Mouse (Mus musculus): ENCODE results near the gene Grid2. TPM values are rescaled to one million over a fixed set of nuclear protein-coding genes. Genes with fewer than 3 reads are reported as not detected.

Grid2 gene
- polyA plus RNA-seq, 1 experiment from 2014 or later = 0.40 TPM

GRCm38 (mm10) chr6:63963789-63964188, 708.1 kb downstream of the Grid2 start:
- no peaks in the 10 kb centered on the region for H3K9me3 ChIP-seq (ENCODE audit: control insufficient read depth)
- H3K36me3 ChIP-seq (ENCODE audit: control insufficient read depth, insufficient read depth) = no peaks in the 10 kb centered on the region
- no peak overlapping the region for H3K27ac ChIP-seq (ENCODE audit: low read depth, low read length)
- no peaks in the 10 kb centered on the region for H3K27me3 ChIP-seq (replicated peaks; ENCODE audit: control insufficient read depth, insufficient read depth, low read length)
- H3K4me3 ChIP-seq (ENCODE audit: low read depth, low read length) = no peak overlapping the region
- H3K4me2 ChIP-seq (replicated peaks; ENCODE audit: low read depth) = no peak overlapping the region
- H3K4me1 ChIP-seq (replicated peaks; ENCODE audit: control insufficient read depth, insufficient read depth, low read length) = no peaks in the 10 kb centered on the region
- 53% methylated on average over 3 of the region's 3 CpGs for WGBS
- no peak overlapping the region for H3K9ac ChIP-seq (ENCODE audit: low read depth, low read length)
- TF ChIP-seq CTCF (IDR thresholded peaks at IDR 0.05; ENCODE audit: low read depth) = no peak
- ATAC-seq = no peak

DNA sequence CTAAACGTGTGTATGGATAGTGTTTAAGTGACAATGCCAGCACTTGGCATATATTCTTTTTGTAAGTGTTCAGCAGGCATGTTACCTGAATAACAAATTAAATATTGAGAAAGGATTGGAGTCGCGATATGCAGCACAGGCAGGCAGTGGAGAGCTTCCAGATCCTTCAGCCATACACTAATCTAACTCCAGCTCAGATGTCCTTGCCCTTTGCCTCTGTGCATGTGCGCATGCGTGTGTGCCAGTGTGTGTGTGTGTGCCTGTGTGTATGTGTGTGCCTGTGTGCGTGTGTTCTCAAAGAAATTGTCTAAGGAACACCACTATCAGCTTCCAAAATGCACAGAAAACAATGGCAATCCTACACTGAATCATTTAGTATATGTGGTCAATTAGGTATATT, 708.6 kb downstream of the Grid2 start:
- no peak for ATAC-seq
- 55% methylated on average over 6 of the region's 6 CpGs for WGBS

DNA sequence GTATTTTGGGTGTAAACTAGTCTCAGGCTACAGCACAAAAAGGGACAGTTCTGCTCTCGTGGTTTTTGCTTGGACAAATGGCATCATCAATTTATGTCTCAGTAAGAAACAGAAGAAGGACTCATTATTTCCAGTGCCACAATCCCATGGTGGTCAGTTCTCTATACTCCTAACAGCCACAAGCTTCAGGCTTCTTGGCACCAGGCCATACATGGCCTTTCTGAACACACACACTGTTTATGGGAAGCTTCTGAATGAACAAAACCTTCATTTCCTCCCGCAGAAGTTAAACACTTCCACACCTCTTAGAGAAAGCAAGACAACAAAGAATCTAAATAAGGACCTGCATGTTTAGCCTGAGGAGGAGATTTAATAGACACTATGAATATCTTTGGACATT, 709.1 kb downstream of the Grid2 start:
- ATAC-seq = no peak
- Histone ChIP-seq H3K36me3 (ENCODE audit: control insufficient read depth, insufficient read depth) (no peaks in the 10 kb centered on the region), H3K9ac (ENCODE audit: low read depth, low read length) (no peak overlapping the region), H3K4me3 (ENCODE audit: low read depth, low read length) (no peak overlapping the region), H3K27me3 (replicated peaks; ENCODE audit: control insufficient read depth, insufficient read depth, low read length) (no peaks in the 10 kb centered on the region), H3K9me3 (ENCODE audit: control insufficient read depth) (no peaks in the 10 kb centered on the region), H3K27ac (ENCODE audit: low read depth, low read length) (no peak overlapping the region), H3K4me2 (replicated peaks; ENCODE audit: low read depth) (no peak overlapping the region), H3K4me1 (replicated peaks; ENCODE audit: control insufficient read depth, insufficient read depth, low read length) (no peaks in the 10 kb centered on the region)
- WGBS = 45% methylated on average over 2 of the region's 2 CpGs
- TF ChIP-seq CTCF (IDR thresholded peaks at IDR 0.05; ENCODE audit: low read depth) = no peak

More for the DNA sequence above, 708.6 kb downstream of the Grid2 start:
- Histone ChIP-seq H3K4me2 (replicated peaks; ENCODE audit: low read depth) (no peak overlapping the region), H3K4me1 (replicated peaks; ENCODE audit: control insufficient read depth, insufficient read depth, low read length) (no peaks in the 10 kb centered on the region), H3K4me3 (ENCODE audit: low read depth, low read length) (no peak overlapping the region), H3K27ac (ENCODE audit: low read depth, low read length) (no peak overlapping the region), H3K9ac (ENCODE audit: low read depth, low read length) (no peak overlapping the region), H3K27me3 (replicated peaks; ENCODE audit: control insufficient read depth, insufficient read depth, low read length) (no peaks in the 10 kb centered on the region), H3K9me3 (ENCODE audit: control insufficient read depth) (no peaks in the 10 kb centered on the region), H3K36me3 (ENCODE audit: control insufficient read depth, insufficient read depth) (no peaks in the 10 kb centered on the region)
- TF ChIP-seq CTCF (IDR thresholded peaks at IDR 0.05; ENCODE audit: low read depth) = no peak

DNA sequence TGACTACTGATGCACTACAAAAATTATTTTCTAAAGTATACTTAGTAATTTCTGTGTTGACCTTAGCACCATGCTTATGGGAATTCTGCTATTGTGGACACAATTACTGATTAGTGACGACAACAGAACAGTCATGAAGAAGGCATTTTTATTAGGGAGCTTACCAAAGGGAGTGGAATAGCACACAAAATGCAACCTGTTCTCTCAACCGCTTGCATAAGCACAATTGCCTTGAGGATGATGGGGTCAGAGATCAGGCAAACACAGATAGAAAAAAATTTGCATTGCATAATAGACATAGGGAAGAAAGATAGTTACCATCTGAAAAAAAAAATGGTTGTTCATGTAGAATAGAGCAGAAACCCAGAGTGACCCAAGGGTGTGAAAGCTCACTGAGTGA, 790.4 kb downstream of the Grid2 start:
- peak; percentile 53; the same call in 1 of the 2 replicates for ATAC-seq
- H3K36me3 ChIP-seq (ENCODE audit: control insufficient read depth, insufficient read depth) = no peaks in the 10 kb centered on the region
- H3K27ac ChIP-seq (ENCODE audit: low read depth, low read length) = no peak overlapping the region
- no peak overlapping the region for H3K9ac ChIP-seq (ENCODE audit: low read depth, low read length)
- H3K4me3 ChIP-seq (ENCODE audit: low read depth, low read length) = no peak overlapping the region
- H3K4me2 ChIP-seq (replicated peaks; ENCODE audit: low read depth) = no peak overlapping the region
- no peak for TF ChIP-seq CTCF (IDR thresholded peaks at IDR 0.05; ENCODE audit: low read depth)
- WGBS = 47% methylated on average over 2 of the region's 2 CpGs
- H3K27me3 ChIP-seq (replicated peaks; ENCODE audit: control insufficient read depth, insufficient read depth, low read length) = no peaks in the 10 kb centered on the region
- H3K4me1 ChIP-seq (replicated peaks; ENCODE audit: control insufficient read depth, insufficient read depth, low read length) = no peaks in the 10 kb centered on the region
- H3K9me3 ChIP-seq (ENCODE audit: control insufficient read depth) = no peaks in the 10 kb centered on the region

DNA sequence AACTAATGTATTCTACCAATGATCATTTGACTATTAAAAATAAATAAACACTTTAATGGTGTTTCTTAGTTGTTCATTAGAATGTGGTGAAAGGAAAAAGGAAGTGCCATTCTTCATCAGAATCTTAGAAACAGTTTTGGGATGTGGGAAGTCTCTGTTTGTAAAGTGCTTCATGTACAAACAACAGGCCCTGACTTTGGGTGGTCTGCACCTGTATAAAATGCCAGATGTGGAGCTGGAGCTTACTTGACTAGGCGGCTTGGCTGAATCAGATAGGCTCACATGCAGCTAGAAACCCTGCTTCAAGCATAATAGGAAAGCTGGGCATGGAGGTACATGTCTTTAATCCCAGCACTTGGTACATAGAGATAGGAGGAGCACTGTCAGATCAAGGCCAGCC, 791.1 kb downstream of the Grid2 start:
- no peak for ATAC-seq
- H3K36me3 ChIP-seq (ENCODE audit: control insufficient read depth, insufficient read depth) = no peaks in the 10 kb centered on the region
- WGBS = 70% methylated on average over 1 of the region's 1 CpGs
- H3K27me3 ChIP-seq (replicated peaks; ENCODE audit: control insufficient read depth, insufficient read depth, low read length) = no peaks in the 10 kb centered on the region
- H3K9me3 ChIP-seq (ENCODE audit: control insufficient read depth) = no peaks in the 10 kb centered on the region
- no peak overlapping the region for H3K4me3 ChIP-seq (ENCODE audit: low read depth, low read length)
- no peak overlapping the region for H3K4me2 ChIP-seq (replicated peaks; ENCODE audit: low read depth)
- TF ChIP-seq CTCF (IDR thresholded peaks at IDR 0.05; ENCODE audit: low read depth) = no peak
- no peak overlapping the region for H3K27ac ChIP-seq (ENCODE audit: low read depth, low read length)
- H3K9ac ChIP-seq (ENCODE audit: low read depth, low read length) = no peak overlapping the region
- H3K4me1 ChIP-seq (replicated peaks; ENCODE audit: control insufficient read depth, insufficient read depth, low read length) = no peaks in the 10 kb centered on the region

DNA sequence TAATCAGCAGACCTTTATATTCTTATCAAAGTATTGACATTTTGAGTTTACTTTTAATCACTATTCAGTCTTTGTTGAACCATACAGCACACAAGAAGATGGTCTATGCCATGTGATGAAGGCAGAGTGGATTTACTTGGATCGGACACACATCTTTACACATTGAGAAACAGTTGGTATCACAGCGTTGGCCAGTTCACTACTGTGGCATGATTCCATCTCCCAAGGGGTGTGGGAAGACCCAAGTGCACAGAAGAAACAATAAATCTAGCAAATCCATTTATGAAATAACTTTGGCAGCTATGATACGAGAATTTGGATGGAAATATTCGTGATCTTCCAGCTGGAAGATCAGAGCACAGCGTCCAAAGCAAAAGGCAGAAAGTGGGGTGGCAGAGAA, 792.3 kb downstream of the Grid2 start:
- TF ChIP-seq CTCF (IDR thresholded peaks at IDR 0.05; ENCODE audit: low read depth) = no peak
- H3K9me3 ChIP-seq (ENCODE audit: control insufficient read depth) = no peaks in the 10 kb centered on the region
- H3K27me3 ChIP-seq (replicated peaks; ENCODE audit: control insufficient read depth, insufficient read depth, low read length) = no peaks in the 10 kb centered on the region
- no peak overlapping the region for H3K4me2 ChIP-seq (replicated peaks; ENCODE audit: low read depth)
- H3K4me3 ChIP-seq (ENCODE audit: low read depth, low read length) = no peak overlapping the region
- no peak for ATAC-seq
- no peak overlapping the region for H3K9ac ChIP-seq (ENCODE audit: low read depth, low read length)
- H3K27ac ChIP-seq (ENCODE audit: low read depth, low read length) = no peak overlapping the region
- H3K36me3 ChIP-seq (ENCODE audit: control insufficient read depth, insufficient read depth) = no peaks in the 10 kb centered on the region
- WGBS = 83% methylated on average over 5 of the region's 5 CpGs
- no peaks in the 10 kb centered on the region for H3K4me1 ChIP-seq (replicated peaks; ENCODE audit: control insufficient read depth, insufficient read depth, low read length)

- Histone ChIP-seq H3K9ac (ENCODE audit: low read depth, low read length) (no peak overlapping the region), H3K9me3 (ENCODE audit: control insufficient read depth) (no peaks in the 10 kb centered on the region), H3K36me3 (ENCODE audit: control insufficient read depth, insufficient read depth) (no peaks in the 10 kb centered on the region), H3K4me3 (ENCODE audit: low read depth, low read length) (no peak overlapping the region), H3K4me1 (replicated peaks; ENCODE audit: control insufficient read depth, insufficient read depth, low read length) (no peaks in the 10 kb centered on the region), H3K27ac (ENCODE audit: low read depth, low read length) (no peak overlapping the region), H3K4me2 (replicated peaks; ENCODE audit: low read depth) (no peak overlapping the region), H3K27me3 (replicated peaks; ENCODE audit: control insufficient read depth, insufficient read depth, low read length) (no peaks in the 10 kb centered on the region)
- ATAC-seq = no peak
- WGBS = 86% methylated on average over 7 of the region's 7 CpGs
- no peak for TF ChIP-seq CTCF (IDR thresholded peaks at IDR 0.05; ENCODE audit: low read depth)
Measured at GRCm38 (mm10) chr6:64063858-64064257, 808.2 kb downstream of the Grid2 start.
